Mouse (Mus musculus) right cerebral cortex, postnatal 14 days (tissue): ENCODE measurements around the gene Hist1h2bb.
"Not testable (repeated sequence)": the region's sequence is repeated elsewhere in the genome, so short reads cannot be mapped to it uniquely, and the experiment has no call there.

ENCODE experiments used
- DNase-seq: peaks from one replicate; pipeline ENCODE4 v3.0.0; 2022

Gene Hist1h2bb

DNA sequence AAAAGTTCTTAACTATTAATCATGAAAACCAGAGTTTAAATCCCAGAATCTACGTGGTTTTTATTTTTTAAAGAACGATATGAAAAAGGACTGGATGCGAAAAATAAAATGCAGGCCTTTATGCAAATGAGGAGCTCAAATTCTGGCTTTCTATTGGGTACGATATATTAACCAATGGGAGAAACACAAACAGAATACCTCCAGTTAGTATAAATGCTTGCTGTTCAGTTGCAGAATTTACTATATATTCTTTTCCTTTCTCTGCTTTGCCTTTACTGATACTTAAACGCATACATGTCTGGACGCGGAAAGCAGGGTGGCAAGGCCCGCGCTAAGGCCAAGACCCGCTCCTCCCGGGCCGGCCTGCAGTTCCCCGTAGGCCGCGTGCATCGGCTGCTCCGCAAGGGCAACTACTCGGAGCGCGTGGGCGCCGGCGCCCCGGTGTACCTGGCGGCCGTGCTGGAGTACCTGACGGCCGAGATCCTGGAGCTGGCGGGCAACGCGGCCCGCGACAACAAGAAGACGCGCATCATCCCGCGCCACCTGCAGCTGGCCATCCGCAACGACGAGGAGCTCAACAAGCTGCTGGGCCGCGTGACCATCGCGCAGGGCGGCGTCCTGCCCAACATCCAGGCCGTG is 4.4 kb downstream of the Hist1h2bb start, which contains the start of gene Hist1h2ab:
Gene Hist1h2ab (plus strand): TSS at position 288 of the 639 bp plus-strand sequence.
- DNase-seq: not testable (repeated sequence)

DNA sequence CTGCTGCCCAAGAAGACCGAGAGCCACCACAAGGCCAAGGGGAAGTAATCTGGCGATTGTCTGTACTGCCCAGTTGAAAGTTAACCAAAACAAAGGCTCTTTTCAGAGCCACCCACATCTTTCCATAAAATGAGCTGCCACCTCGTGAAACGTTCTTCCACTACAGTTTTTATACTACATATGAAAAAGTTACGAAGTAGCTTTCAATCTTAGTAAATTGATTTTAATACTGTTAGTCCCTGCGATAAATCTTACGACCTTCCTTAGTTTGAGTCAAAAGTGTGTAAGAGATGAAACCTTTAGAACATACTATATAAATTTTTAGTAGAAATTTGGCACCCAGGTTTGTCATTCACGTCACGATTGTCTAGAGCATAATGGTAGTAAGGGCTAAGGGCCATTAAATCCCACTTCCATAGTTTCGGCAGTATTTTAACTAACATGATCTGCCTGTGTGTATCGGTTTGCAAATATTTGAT is 5.0 kb downstream of the Hist1h2bb start:
- no peak for DNase-seq

DNA sequence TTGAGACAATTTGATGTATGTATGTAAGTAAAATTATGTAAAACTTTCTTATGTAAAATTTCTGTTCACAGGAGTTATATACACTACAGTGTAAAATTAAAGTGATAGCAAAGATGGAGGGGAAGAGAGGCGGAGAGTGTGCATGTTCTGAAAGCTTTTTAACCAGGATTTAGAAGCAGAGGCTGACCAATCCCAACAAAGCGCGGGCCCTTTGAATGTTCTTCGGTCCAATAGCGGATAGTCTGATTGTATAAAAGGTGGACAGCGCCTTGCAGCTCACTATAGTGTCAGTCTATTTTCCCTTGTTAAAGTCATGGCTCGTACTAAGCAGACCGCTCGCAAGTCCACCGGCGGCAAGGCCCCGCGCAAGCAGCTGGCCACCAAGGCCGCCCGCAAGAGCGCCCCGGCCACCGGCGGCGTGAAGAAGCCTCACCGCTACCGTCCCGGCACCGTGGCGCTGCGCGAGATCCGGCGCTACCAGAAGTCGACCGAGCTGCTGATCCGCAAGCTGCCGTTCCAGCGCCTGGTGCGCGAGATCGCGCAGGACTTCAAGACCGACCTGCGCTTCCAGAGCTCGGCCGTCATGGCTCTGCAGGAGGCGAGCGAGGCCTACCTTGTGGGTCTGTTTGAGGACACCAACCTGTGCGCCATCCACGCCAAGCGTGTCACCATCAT is 5.7 kb downstream of the Hist1h2bb start, which contains the start of gene Hist1h3b:
Gene Hist1h3b (plus strand): TSS at position 201 of the 675 bp plus-strand sequence.
- peak; percentile 96 for DNase-seq

- DNase-seq: no peak
Observed at GRCm38 (mm10) chr13:23752742-23753172, 6.2 kb downstream of the Hist1h2bb start.

DNA sequence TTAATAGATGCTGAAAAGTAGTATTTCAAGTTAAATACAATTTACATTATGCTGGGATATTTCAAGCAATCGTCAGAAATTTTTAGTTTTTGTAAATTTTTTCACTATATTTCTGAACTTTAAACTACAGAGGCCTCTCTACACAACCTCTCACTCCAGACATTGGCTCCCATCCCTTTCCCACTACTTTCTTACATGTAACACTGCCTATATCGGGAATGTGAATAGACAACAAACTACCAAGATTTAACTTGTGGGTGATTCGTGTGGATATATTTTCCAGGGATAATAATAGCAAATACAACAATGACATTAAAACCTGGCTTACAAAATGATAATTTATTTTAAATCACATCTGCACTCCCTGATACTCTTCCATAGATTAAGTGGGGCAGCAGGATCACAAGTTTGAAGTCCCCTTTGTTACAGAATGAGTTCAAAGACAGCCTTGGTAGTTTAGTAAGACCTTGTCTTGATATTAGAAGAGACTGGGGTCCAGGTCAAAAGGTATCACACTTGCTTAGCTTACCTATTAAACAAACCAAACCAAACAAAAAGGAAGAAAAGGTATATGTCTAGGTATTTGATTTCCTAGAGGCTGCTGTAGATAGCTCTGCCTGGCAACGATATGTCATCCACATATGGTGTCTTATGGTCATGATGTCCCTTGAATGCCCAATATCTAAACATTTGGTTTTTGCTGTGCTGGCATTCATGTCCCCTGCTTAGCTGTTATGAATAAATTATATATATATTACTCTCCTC is 7.0 kb downstream of the Hist1h2bb start:
- no peak for DNase-seq

GRCm38 (mm10) chr13:23755000-23755399 is 8.5 kb downstream of the Hist1h2bb start:
- DNase-seq: no peak

GRCm38 (mm10) chr13:23756790-23757189 is 10.3 kb downstream of the Hist1h2bb start, which contains the start of gene Hist1h4b:
TSS of gene Hist1h4b (plus strand) at chr13:23757013.
- peak; percentile 72 for DNase-seq

GRCm38 (mm10) chr13:23757211-23757773 is 10.8 kb downstream of the Hist1h2bb start:
- no peak for DNase-seq

GRCm38 (mm10) chr13:23757921-23758320 is 11.4 kb downstream of the Hist1h2bb start:
- DNase-seq: no peak

- DNase-seq: no peak
Observed at GRCm38 (mm10) chr13:23759251-23759771, 12.8 kb downstream of the Hist1h2bb start.

DNA sequence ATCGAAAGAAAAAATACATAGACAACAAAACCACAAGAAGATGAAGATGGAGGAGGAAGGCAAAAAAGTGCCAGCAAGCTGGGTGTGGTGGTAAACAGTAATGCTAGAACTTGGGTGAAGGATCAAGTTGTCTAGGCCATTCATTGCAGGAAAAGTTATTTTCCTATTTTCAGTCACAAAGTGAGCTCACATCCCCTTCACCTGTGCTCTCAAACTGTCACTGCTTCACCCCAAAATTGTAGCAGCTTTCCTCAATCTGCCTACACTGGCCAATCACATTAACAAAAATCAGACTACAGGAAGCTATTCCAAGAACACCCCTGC is 13.3 kb downstream of the Hist1h2bb start:
- DNase-seq: no peak

DNA sequence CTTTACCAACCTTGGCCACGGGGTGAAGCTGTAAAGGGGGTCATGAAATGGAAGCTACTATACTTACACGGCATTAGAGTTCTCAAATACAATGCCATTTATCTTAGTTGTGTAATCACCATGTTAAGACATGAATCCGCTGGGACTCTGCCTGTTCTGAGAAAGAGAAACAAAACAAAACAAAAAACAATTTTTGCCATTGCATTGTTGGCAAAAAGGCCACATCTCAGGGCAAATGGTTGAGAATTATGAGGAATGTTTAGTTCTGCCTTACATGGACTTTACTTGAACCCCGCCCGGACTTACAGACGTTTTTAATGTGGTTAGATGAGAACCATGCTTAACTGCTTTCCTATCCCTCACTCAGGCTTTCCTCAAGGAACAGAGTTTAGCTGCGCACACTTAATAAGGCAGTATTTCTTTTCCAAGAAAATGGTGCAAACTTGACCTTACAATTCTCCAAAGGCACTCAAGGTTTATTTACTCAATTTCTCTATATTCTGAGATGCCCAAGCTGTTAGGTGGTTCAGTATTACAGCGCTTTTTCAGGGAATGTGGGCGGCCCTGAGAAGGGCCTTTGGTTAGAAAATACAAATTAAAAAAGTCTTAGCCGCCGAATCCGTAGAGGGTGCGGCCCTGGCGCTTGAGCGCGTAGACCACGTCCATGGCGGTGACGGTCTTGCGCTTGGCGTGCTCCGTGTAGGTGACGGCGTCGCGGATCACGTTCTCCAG is 13.9 kb downstream of the Hist1h2bb start:
- DNase-seq: no peak

DNA sequence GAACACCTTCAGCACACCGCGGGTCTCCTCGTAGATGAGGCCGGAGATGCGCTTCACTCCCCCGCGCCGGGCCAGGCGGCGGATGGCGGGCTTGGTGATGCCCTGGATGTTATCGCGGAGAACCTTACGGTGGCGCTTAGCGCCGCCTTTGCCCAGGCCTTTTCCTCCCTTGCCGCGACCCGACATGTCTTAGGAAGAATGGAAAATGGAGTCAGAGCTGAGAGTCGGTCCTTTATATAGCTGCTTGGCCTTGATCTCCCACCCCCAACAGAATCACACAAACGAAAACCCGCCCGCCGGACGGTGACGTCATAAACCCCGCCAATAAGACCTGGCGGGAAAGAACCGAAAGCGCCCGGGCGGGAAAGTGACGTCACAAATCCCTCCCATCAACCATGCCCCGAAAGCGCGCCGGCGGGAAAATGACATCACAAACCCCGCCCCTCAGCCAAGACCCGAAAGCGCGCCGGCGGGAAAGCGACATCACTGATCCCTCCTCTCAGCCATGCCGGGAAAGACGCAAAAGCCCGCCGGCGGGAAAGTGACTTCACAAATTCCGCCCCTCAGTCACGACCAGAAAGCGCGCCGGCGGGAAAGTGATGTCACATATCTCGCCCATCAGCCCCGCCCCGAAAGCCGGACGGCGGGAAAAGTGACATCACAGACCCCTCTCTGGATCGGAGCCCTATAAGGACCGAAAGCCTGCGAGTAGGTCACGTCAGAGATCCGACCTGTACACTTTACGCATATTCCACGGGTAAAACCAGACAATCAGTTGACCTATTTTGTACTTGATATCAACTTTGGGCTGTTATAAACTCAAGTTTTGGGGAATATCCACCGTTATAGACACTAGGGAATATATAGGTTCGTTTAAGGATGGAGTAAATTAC is 14.7 kb downstream of the Hist1h2bb start, which contains the start of gene Hist1h4a:
Gene Hist1h4a (minus strand): TSS at position 259 of the 893 bp plus-strand sequence.
- DNase-seq: peak; percentile 99

GRCm38 (mm10) chr13:23761871-23762821 is 15.6 kb downstream of the Hist1h2bb start, which contains the start of gene Hist1h3a:
TSS of gene Hist1h3a (minus strand) at chr13:23762386.
- DNase-seq: peak; percentile 26

DNA sequence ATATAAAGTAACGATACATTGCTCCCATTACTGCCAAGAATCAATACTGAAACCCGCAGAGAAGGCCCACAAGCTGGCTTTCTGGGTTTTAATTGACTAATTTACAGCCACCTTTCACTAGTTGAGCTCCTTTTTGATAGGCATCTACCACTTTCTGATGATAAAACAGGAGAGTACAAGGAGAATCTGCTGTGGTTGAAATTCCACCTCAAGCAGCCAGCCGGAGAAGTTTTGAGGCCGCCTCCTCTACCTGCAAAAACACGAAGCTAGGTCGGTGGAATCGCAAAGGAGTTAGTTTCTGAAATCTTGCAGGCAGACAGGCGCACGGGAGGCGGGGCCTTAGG is 16.7 kb downstream of the Hist1h2bb start:
- no peak for DNase-seq

DNA sequence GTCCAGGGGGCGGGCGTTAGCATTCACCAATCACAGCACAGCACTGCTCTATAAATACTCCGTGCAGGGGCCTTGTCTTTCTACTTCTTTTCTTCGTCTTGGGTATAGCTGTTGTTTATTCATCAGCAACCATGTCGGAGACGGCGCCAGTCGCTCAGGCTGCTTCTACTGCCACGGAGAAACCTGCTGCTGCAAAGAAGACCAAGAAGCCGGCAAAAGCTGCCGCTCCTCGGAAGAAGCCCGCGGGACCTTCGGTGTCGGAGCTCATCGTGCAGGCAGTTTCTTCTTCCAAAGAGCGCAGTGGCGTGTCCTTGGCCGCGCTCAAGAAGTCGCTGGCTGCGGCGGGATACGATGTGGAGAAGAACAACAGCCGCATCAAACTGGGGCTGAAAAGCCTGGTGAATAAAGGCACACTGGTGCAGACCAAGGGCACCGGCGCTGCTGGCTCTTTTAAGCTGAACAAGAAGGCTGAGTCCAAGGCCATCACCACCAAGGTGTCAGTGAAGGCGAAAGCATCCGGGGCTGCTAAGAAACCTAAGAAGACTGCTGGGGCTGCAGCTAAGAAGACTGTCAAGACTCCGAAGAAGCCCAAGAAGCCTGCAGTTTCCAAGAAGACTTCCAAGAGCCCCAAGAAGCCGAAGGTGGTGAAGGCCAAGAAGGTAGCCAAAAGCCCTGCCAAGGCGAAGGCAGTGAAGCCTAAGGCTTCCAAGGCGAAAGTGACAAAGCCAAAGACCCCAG is 17.2 kb downstream of the Hist1h2bb start, which contains the start of gene Hist1h1a:
Gene Hist1h1a (plus strand): TSS at position 81 of the 738 bp plus-strand sequence.
- DNase-seq: peak; percentile 70

GRCm38 (mm10) chr13:23764324-23765171 is 18.0 kb downstream of the Hist1h2bb start:
- no peak for DNase-seq

DNA sequence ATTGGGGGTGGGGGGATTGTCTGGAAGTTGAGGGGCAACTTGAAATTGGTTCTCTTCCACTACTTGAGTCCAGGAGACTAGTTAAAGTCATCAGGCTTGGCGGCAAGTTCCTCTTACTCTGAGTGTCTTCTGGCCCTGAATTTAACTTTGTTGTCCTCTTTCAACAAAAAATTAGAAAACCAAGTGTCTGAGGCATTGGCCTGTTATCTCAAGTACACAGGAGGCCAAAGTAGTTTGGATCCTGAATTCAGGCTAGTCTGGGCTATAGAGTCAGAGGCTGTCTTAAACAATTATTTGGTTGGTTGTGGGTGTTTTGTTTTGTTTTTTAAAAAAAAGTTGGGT is 18.6 kb downstream of the Hist1h2bb start:
- no peak for DNase-seq
